Mouse (Mus musculus) lung, postnatal 10 days (tissue): ENCODE measurements around the gene Micall1.

Experiments used
- DNase-seq: peaks from one replicate; pipeline ENCODE4 v3.0.0; 2021

The Micall1 gene

DNA sequence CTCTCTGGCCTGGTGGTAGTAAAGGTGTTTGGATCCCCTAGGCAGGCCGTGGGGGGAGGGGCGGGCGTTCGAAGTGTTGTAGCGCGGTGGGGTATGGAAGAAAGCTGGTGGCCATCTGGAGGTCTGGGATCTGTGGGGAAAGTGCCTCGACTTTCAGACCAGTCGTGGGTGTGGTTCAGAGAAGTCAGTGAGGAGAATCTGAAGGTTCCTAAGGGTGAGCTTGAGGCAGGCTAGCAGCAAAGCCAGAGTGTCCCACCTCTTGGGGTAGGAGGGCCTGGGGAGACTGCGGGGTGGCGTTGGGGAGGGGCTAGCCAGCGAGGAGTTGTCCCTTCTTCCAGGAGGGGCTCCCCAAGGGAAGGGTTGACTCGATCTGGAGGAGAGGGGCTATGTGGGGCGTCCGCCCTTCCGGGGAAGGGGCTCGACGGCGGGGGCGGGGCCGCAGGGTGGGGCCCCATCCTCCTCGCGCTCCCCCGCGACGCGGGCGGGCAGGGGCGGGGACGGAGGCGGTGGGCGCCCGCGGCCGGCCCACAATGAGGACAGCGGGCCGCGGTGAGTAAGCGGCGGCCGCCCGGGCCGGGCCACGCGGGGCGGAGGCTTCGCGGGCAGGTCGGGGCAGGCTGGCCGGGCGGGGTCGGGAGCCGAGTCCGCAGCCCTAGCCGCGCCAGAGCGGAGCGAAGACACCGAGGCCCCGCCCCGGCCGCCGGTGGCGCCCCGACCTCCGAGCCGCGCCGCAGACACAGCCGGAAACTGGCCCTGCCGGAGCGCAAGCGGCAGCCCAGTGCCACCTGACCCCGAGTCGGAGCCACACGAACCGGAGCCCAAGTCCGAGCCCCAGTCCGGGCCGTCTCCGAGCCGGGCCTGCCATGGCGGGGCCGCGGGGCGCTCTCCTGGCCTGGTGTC is at the start of gene Micall1:
TSS of gene Micall1 (plus strand) at position 478 of the 900 bp plus-strand sequence.
- peak; percentile 78 for DNase-seq

DNA sequence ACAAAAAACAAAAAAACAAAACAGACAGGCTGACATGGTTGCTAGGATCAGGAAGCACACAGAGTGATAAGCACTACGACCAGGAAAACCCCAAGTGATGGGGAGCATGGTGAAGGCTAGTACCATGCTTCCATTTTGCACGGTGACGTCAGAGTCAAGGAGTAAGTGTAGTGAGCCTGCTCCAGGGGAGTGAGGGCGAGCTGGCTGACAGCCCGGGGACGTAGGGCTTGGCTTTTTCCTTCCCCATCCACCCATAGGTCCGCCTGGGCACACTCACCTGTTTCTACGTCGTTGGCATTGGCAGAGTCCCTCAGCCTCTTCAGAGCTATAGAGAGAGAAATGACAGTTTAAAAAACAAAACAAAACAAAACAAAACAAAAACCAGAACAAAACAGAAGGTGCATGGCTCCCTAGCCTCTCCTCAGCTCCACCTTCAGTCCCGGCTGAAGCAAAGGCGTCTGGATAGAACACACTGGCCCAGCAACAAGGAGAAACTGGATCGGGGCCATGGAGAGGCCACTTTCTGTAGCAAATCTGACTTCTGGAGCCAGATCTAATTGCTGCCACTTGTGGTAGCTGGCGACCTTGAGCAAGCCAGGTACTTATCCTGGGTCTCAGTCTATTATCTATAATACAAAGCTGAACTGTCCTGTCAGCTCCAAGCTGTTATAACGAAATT is 47.7 kb upstream of the Micall1 start:
- DNase-seq: peak; percentile 31

DNA sequence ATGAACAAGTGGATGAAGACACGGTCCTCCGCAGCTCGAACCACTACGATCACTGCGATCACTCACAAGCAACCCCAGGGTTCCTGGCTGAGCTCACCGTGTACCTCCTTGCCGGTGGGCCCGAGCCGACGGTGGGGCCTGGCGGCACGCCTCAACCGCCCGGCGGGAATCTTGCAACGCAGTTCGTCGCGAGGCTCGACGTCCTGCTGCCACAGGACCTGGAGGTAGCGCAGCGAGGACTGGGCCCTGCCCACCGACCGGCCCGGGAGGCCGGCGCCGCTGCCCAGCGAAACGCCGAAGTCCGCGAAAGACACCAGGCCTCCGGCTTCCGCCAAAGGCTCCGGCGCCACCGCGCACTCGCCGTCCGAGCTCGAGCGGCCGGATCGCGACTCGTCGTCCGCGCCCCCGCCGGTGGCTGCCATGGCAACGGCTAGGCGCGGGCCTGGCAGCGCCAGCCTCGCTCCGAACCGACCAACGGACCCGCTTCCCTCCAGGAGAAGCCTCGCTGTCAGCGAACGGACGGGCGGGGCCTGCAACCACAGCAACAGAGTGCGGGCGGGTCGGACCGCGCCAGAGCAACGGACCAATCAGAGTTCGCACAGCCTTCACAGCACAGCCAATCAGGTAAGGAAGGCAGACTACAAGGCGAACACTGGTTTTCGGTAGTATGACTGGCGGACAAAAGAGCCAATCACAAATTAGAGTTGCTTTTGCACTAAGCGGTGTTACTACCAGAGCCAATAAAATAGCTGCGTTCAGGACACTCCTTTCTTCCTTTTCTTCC is 46.1 kb upstream of the Micall1 start, which contains the start of gene Ankrd54:
TSS of gene Ankrd54 (minus strand) at position 518 of the 784 bp plus-strand sequence.
- DNase-seq: peak; percentile 99

DNA sequence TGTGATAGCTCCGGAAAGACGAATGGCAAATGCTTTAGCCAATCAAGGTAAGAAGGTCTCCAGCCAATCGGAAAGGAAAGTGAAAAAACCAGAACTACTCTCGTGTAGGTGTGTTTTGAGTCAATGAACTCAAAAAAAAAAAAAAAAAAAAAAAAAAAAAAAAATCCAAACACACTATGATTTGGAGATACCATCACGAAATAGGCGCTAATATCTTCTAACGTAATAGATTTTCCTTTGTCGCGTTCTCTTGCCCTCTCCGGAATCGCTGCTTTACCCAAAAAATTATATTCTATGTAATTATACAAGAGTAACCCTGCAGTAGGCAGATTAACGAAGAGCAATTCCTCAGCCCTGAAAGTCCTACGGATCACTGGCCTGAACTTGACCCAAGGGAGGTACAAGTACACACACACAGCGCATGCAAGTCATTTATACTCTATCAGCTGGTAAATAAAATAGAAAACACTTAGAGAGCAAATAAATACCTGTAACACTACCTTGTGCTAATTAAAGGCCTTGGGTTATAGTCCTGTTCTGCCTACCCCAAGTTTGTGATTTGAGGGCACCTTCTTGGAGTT is 45.4 kb upstream of the Micall1 start:
- no peak for DNase-seq

DNA sequence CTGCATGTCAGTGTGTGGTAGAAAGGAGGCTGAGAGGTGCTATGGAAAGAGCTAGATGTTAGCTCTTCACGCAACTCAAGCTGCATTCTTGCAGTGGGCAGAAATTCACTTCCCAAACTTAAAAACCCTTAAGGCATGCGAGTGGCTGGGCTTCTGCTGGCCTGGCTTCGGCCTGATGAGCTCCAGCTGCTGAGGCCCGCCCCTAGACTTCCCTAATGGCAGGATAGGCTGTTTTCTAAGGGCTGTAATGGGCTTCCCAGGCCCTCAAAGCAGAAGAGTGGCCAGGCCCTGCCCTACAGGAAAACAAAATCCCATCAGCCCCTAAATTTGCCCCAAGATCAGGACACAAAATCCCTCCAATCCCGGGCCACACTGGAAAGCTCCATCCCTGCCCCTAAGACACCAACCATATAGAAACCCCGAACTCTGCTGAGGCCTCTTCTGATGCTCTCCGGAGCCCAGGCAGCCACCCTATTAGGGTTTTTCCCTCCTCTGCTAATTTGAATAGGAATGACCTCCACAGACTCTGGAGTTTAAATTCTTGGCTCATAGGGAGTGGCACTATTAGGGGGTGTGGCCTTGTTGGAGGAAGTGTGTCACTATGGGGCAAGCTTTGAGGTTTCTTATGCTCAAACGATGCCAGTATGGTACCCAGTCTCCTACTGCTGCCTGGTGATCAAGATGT is 43.5 kb upstream of the Micall1 start:
- peak; percentile 62 for DNase-seq

DNA sequence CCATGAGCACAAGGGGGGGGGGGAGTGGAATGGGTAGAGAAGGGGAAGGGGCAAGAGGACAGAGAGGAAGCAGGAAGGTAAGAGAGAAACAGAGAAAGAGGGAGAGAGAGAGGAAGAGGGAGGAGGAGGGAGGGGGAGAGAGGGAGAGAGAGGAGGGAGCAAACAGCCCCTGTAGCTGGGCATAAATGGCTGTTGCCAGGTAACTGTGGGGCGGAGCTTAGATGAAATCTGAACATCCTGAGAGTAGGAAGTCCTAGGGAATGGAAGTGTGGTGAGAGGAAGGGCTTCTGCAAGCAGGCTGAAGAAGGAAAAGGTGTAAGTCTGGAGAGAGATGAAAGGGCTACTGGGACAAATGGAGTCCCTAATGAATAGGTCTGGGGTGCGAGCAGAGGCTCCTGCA is 42.4 kb upstream of the Micall1 start:
- DNase-seq: no peak

DNA sequence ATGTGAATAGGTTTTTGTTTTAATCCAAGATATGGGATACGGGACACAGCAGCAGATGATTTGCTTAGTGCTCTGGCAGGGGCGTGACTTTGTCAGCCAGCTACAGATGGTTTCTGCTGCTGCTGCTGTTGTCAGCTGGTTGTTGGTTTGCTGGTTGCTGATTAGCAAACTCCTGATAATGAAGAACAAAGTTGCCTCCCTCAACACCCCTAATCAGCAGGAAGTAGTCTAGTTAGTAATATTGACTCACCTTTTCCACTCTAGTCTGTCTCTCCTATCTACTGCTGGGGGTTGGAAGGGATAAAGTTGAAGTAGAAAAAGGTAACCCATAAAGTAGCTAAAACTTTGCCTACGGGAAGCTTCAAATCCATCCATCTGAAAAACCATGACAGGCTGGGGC is 41.1 kb upstream of the Micall1 start:
- no peak for DNase-seq

DNA sequence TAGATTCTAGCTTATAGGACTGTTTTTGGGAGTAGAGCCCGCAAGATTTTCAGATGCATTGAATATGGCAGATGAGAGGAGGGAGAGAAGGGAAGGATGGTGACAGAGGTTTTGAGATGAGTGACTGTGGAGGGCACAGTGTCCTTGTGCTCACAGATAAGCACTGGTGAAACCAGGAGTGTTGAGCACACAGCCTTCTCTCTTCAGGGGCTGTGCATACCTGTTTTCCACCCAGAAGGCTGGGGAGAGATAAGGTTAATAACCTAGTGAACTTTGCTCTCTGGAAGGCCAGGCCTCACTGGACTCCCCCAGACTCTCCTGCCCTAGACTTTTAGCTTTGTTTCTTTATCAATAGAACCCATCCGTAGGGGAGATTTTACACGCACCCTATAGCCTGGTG is 40.3 kb upstream of the Micall1 start:
- no peak for DNase-seq

DNA sequence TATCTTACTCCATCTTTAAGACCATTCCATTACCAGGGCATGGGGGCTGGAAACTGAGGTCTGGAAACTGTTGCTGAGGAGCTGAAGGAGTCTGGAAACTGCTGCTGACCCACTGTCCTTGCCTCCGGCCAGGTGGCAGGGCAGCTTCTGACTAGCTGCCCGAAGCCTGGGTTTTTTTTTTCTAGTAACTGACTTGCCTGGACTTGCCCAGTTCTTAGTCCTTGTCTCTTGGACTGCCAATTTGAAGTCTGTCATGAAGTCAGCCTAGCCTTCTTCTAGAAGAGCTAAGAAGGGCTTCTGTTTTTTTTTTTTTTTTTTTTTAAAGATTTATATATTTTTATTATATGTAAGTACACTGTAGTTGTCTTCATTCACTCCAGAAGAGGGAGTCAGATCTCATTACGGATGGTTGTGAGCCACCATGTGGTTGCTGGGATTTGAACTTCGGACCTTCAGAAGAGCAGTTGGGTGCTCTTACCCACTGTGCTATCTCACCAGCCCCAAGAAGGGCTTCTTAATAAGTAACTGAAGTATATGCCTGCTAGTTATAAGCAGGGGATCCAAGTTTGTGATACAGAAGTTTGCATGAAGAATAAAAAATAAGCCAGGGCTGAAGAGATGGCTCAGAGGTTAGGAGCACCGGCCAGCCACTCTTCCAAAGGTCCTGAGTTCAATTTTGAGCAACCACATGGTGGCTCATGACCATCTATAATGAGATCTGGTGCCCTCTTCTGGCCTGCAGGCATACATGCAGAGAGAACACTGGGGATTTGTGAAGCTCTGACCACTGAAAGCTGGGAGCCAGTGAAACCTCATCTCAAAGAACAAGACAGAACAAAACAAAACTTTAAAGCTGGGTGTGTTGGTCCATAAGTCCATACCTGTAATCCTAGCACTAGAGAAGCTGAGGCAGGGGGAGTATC is 37.3 kb upstream of the Micall1 start:
- peak; percentile 63 for DNase-seq

DNA sequence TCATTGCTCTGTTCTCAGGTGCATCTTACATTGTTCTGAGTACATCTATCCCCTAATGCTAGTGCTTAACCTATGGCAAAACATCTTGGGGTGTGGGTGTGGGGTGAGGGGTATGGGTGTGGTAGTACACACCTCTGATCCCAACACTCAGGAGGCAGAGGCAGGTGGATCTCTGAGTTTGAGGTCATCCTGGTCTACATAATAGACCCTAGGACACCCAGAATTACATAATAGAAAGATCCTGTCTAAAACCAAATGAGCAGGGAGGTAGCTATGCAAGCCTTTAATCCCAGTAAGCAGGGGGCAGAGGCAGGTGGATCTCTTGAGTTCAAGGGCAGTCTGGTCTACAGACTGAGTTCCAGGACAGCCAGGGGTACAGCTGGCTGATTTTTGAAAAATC is 34.9 kb upstream of the Micall1 start:
- no peak for DNase-seq

DNA sequence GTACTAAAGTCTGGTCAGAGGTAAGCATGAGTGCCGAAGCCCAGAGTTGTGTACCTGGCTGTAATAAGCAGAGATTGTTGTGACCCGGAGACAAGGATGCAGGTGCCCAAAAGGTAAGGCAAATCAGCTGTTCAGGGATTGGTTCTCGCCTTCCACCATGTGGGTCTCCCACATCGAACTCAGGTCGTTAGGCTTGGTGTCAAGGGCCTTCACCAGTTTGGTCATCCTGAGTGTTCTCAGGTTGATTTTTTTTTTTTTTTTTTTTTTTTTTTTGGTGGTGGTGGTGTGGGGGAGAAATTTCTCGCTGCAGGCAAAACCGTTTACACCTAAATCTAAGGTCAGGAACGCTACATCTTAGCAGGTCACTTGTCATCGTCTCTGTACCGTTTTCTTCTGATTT is 34.3 kb upstream of the Micall1 start:
- no peak for DNase-seq

DNA sequence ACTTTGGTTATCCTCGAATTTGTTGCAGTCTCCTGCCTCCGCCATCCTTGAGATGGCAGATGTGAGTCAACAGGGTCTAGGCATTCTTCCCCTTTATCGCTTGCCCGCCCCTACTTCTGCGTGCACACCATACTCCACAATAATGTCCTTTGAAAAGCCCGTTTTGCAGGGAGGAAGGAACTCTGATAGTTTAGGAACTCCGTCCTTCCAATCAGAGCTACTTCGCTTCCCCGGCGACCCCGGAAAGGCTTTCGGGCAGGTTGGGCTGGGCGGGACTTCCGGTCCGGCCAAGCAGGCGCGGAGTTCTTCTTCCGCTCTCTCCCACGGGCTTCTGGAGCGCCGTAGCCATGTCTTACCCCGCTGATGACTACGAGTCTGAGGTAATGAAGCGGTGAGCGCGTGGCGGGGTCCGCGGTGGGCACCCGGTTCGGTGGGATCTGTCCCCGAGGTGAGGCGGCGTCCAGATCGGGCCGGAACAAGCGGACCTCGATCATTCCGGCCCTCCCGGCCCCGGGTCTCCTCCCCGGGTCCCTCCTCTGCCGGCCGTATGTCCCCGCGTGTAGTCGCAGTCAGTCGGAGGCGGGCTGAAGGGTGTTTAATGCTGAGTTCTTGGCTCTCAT is 33.7 kb upstream of the Micall1 start, which contains the start of gene Eif3l:
TSS of gene Eif3l (plus strand) at position 267 of the 620 bp plus-strand sequence.
- peak; percentile 92 for DNase-seq

DNA sequence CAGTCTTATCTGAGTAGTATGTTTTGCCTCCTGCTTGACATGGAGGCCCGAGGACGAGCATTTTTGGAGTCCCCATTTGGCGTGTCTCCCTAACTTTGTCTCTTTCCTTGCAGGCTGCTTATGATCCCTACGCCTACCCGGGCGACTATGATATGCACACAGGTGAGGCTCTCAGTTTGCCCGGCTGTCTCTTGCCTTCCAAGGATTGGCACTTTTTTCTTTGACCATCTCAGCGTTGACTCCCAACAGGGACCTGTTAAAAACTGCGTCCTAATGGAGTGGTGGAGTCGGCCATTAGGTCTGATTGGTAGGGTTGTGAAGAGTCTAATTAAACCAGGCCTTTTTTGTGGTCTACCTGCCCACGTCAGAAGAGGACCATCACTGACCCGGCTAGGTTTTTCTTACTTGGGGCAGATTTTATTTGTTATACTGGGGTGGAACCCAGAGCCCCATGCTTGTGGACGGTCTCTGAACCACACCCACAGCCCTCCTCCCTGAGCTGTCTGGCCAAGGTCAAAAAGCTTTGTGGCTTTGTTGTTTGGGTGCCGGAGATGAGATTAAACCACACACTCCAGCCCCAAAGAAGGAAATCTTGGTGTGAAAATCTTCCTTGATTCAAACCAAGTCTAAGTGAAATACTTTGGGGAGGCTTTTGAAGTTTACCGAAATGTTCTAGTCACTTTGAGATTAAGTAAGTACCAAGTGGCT is 32.9 kb upstream of the Micall1 start:
- DNase-seq: no peak

DNA sequence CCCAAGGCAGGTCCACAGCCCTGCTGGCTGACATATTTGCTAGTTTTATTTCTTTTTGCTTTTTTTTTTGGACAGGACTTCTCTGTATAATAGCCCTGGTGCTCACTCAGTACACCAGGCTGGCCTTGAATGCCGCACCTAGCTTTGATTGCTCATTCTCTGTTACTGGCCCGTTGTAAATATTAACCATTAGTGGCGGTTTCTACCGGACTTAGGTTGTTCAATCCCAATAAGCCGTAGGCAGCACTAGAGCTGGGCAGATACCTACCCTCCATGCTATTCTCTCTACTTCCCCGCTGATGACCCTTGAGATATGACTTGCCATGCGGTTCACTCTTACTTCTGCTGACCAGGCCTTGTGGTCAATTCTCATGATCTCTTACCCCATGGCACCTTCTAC is 29.1 kb upstream of the Micall1 start:
- DNase-seq: no peak

DNA sequence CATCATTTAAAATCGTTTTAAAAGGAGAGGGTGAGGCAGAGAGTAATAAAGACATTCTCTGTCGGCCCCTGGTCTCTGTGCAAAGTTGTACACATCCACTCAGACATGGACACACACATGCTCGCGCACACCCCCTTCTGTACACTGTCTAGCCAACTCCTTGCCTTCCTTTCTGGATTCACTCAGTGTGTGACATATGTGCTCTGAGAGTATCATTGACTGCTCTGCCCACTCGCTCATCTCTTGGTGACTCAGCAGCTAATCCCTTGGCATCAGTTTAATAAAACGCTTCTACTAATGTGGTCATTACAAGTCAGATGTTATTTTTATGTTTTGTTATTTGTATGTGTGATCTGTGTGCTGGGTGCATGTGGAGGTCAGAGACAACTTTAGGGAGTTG is 16.4 kb upstream of the Micall1 start:
- no peak for DNase-seq

DNA sequence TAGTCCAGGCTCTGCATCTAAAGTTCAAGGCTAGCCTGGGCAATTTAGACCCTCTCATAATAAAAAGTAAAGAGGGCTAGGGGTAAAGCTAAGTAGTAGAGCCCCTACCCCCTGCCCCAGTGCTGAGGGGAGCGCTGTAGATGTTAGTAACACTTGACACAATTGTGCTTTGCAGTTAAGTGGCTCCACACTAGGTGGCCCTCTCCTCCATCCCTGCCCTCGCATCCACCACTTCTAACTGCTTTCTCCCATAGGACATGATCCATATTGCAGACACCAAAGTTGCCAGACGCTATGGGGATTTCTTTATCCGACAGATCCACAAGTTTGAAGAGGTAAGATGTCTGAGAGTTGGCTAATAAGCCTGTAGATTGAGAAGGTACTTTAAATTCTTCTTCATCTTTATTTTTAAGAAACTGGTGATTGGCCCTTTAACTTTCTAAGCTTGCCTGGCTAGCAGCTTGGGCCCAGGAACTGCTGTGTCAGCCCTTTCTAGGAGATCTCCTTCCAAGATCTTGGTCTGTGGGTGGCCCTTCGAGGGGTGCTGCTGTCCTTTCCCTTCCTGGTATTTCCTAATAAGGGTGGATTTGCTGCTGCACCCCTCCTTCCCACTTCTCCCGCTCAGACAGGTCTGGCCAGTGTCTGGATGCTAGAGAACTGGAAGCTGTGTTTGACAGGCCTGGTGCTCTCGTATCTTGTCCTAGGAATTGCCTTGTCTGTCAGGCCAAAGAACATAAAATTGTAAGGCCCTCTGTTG is 15.4 kb upstream of the Micall1 start:
- peak; percentile 67 for DNase-seq

DNA sequence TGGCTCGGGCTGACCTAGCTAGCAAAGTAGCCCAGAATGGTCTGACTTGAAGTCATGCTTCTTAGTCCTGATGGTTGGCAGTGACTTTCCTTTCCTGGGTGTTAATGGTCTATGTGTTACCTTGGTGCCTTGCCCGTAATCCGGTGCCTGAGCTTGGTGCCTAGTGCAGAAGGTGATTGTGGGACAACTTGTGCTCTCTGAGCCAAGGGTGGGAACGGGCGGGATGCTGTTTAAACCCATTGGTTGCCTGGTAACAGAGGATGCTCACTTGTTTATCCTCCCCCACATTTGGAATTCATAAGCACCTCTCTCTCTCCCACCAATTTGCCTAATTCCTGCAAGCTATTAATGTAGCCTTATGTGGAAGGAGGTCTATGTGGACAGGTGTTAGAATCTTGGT is 13.2 kb upstream of the Micall1 start:
- no peak for DNase-seq

DNA sequence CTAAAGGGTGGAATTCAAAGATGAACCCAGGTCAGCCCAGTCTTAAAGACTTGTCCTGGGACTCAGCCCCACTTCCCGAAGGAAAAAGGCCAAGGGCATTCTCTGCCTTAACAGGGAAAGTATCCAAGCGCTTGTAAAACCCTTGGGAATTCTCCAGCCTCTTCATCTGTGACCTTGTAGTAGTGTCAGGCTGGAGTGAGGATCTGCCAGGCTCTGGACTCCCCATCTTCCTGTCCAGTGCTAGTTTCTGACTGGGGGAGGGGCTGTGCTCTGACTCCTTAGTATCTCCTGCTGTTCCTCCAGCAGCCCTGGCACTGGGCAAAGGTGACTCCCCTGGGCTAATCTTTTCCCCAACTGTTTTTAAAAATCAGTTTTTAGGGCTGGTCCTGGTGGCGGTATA is 12.1 kb upstream of the Micall1 start:
- peak; percentile 42 for DNase-seq

DNA sequence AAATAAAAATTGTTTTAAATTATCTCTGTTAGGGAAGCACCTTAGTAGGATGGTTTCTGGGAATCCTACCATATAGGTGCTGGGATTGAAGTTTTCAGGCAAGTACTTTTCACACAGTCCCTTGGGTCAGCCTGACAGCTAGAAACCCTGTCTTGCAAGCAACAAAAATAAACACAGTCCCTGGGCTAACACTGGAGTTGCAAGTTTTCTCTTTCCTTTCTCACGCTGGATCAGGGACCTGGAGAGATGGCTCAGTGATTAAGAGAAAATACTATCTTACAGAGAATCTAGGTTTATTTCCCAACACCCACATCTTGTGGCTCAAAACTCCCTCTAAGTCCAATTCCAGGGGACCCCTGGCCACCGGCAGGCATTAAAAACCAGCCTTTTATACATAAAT is 11.6 kb upstream of the Micall1 start:
- DNase-seq: no peak
